Mouse (Mus musculus) mature B cell (primary cell): ENCODE measurements around the gene Capn11.

Experiments
- in situ Hi-C: fragments of 300-500 bp; cut with MboI; formaldehyde crosslinking; loops from 2 replicates; pipeline ENCODE4 v1.14.3; 2019

Capn11 gene

DNA sequence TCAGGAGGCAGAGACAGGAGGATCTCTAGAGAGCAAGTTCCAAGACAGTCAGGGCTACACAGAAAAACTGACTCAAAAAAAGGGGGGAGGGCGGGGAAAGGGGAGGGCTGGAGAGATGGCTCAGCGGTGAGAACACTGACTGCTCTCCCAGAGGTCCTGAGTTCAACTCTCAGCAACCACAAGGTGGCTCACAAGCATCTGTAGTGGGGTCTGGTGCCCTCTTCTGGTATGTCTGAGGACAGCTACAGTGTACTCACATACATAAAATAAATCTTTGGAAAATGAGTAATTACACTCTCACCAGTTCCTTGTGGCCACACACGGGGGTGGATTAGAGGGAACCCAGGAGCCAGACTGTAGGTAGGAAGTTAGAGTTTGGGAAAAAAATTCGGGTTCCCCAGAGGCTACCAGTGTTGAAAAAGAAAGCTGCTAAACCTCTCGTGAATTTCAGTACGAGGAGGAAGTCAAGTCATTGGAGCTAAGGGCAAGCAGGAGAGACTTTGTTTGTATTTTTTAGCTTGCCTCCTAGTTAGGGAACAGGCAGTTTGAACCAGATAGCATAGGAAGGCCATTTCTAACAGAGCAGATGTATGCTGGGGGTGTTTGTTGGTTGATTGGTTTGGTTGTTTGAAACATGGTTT, 76.3 kb downstream of the Capn11 start:
- in situ Hi-C loops = loop anchor here (5.0 kb wide), 1 partner anchor 44 kb away; no protein-coding TSS in a partner anchor

DNA sequence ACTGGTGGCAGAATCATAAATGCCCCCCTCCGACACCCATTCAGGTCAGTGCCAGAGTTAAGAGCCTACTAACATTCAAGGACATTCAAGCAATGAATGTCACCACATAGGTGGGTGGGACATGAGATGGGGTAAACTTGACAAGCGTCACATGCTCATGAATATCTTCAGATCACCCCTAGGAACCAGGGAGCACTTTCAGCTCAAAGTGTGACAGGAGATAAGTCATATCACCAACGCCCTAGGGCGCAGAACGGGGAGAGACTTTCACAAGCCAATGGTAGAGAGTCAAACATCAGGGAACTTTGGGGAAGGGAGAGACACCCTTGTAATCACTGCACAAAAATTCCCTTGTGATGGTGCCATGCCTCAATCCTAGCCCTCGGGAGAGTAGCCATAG, 76.9 kb downstream of the Capn11 start:
- in situ Hi-C loops = loop anchor here (5.0 kb wide), 1 partner anchor 45 kb away; no protein-coding TSS in a partner anchor

DNA sequence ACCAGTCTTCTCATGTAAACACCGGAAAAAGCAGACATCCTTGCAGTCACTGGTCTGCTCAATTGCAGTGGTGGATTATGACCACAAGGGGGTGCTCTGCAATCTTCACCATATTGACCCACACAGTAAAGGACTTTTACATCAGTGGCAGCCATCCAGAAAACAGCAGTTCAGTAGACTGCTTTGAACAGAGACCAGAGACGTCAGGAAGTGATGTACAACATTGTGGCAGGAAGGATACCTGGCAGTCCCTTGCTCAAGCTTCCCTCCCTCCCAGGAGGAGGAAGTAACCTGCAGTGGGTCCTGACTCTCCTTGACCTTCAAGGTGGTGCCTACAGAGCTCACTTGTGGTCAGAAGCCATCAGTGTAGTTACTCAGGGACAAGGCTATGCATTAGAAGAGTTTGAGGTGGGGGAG, 77.5 kb downstream of the Capn11 start:
- in situ Hi-C loops = loop anchor here (5.0 kb wide), 1 partner anchor 46 kb away; no protein-coding TSS in a partner anchor

DNA sequence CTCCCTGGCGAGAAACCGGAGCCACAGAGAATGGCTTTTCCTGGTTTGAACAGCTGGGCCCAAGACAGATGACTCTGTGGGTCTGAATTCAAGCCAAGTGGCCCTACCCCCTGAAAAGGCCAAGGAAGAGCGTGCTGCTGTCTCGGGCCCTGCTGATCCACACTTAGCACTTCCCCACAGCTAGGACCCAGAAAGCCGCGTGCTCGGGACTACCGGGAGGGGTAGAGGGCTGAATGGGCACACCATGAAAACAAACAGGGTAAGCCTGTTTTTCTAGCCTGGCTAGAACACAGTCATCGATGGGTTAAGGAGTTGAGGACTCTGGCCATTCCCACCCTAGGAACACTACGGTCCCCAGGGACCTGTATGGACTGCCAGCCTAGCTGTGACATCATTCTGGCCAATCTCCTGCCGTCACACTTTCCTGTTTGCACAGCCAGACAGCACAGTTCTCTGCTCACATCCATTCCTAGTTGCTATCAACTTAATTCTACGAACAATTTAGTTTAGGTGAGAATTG, 78.1 kb downstream of the Capn11 start:
- in situ Hi-C loops = loop anchor here (5.0 kb wide), 1 partner anchor 46 kb away; no protein-coding TSS in a partner anchor
